Mouse (Mus musculus) layer of hippocampus, adult 9-11 months (tissue): Measurements from ENCODE around the gene Ntn5.
A peak's percentile ranks its signal among the peaks of the same experiment; 100 is the strongest.
"Not testable (repeated sequence)": the region's sequence is repeated elsewhere in the genome, so short reads cannot be mapped to it uniquely, and the experiment has no call there.

Experiments used
- DNase-seq: peaks from one replicate; pipeline ENCODE4 v3.0.0; 2022

The Ntn5 gene

GRCm38 (mm10) chr7:45683396-45684050 is at the start of gene Ntn5:
Ntn5 (plus strand) TSS chr7:45684022.
- no peak for DNase-seq

DNA sequence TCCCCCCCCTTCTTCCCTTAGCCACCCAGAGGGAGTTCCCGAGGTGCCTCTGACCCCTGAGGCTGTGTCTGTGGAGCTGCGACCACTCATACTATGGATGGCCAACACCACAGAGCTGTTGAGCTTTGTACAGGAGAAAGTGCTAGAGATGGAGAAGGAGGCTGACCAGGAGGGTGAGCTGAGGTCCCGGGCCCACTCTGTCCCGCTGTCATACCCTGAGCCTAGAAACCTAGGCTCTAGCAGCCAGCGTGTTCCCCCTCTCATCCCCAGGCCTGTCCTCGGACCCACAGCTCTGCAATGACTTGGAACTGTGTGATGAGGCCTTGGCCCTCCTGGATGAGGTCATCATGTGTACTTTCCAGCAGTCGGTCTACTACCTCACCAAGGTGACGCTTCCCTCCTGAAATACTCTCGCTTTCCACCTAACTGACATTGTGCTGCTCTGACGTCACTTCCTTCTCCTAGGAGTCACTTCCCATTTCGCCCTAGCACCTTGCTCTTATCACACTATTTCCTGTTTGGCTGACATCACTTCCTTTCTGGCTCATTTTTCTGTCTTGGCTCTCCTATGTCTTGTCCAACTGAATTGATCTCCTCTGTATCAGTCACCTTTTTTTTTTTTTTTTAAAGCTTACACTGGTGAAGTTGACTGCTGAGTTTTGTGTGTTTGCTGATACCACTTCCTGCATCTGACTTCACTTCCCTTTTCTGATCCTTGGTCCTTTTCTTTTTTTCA is 48.7 kb upstream of the Ntn5 start:
- no peak for DNase-seq

GRCm38 (mm10) chr7:45635711-45636688 is 47.8 kb upstream of the Ntn5 start:
- no peak for DNase-seq

GRCm38 (mm10) chr7:45637710-45638109 is 46.1 kb upstream of the Ntn5 start:
- no peak for DNase-seq

GRCm38 (mm10) chr7:45638623-45639401 is 45.0 kb upstream of the Ntn5 start:
- DNase-seq = peak; percentile 98

DNA sequence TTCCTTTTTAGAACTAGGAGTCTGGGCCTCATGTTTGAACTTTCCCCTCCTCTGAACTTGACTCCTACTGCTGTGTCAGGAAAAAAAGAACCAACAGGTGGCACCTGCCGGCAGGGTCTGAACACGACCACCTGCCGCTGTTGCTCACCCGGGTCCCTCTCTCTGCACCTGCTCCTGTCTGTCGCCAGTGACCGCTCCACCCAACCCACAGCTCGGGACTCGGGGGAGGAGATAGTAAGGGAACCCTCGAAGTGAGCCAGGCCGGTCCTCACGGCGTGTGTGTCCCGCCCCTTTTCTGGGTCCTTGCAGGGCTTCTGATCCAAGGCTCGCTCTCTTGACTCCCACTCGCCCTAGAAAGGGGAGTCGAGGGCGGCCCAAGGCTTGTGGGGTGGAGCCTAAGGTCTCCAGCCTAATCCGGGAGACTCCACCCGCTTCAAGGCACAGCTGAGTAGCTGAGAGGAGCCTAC is 44.2 kb upstream of the Ntn5 start, which contains the start of gene Mamstr:
Gene Mamstr (plus strand): TSS at position 417 of the 467 bp plus-strand sequence.
- DNase-seq = no peak

DNA sequence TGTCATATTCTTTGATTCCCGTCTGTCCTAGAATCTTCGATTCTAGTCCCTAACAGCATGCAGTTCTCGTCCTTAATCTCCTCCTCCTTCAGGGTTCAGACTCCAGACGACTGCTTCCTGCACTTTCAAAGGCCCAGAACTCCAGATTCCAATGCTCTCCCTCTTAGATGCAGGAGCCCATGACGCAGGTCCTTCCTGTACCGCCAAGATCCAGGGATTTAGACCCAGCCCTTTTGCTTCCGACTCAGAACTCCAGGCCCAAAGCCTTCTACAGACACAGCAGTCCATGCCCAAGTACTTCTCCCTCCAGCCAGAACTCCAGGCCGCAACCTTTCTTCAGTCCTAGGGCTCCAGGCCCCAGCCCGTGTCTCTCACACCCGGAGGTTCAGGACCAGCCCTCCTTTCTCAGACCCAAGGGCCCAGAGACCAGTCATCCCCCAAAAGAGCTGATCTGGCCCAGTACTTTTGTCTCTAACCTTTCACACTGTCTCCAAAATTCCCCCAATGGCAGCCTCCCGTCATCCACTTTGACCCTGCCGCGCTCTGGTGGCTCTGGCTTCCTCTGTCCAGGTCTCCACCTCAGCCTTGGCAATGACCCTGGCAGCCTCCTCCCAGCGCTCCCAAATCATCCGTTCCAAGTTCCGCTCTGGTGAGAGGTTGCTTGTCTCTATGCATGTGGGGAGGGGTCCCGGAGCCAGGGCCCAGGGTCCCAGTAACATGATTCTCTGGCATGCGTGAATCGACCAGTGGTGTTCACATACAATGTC is 43.4 kb upstream of the Ntn5 start:
- no peak for DNase-seq

DNA sequence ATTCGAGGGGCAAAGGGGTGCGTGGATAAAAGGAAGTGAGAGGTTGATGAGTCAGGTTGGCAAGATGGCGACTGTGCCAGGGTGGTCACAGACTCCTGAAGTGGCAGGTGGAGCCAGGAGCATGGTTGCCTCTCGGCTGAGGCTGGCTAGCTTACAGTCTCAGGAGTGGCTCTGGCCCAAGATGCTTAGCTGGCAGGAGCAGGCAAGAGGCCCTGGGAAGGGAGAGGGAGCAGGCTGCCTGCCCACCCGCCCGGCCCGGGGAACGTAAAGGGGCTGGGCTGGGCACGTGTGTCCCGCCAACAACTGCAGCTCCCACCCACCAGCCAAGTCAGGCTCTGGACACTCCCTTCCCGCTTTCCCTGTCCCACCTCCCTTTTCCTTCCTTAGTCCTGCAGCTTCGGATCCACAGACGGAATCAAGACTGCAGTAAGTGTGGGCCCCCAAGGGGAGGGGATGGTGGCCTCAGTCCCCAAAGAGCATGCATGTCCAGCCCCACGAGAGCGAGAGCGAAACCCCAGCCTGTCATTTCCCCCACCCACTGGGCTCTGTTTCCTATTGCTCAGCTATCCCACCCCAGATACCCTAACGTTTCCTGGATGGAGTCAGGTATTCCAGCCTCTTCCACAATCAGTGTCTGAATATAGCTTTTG is 42.3 kb upstream of the Ntn5 start:
- DNase-seq = no peak

- DNase-seq = no peak
These were observed 41.7 kb upstream of the Ntn5 start for GRCm38 (mm10) chr7:45642083-45642482.

- DNase-seq = no peak
These were observed 41.1 kb upstream of the Ntn5 start for GRCm38 (mm10) chr7:45642503-45643255.

- DNase-seq = peak; percentile 96
These were observed 40.2 kb upstream of the Ntn5 start for GRCm38 (mm10) chr7:45643441-45644178.

GRCm38 (mm10) chr7:45644183-45644582 is 39.6 kb upstream of the Ntn5 start:
- peak; percentile 76 for DNase-seq

DNA sequence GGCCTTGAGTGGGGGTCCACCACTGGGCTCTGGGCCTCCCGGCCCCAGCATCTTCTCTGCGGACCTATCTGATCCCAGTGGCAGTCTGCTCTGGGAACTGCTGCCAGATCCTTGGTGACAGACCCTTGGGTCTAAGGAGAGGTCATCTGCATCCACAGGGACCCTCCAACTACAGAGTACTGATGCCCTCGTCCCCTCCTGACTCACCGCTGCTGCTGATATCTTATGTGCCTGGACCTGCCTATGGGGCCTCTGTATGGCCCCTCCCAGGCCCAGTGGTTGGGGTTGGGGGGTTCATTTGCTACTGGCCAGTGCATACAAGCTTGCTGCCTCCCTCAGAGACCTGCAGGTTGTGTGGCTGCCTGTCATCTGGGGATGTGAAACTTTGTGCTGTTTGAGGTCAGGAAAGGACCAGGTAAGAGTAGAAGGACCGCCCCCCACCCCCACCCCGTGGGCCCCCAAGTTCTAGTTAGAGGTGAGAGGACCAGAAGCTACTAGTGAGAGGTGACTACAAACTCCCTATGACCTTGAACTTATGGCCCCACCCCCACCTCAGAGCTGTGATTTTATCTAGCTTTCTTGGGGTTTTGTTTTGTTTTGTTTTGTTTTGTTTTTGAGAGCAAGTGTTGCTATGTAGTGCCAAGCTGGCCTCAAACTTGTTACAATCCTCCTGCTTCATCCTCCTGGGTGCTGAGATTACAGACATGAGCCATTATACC is 38.8 kb upstream of the Ntn5 start:
- DNase-seq = no peak

DNA sequence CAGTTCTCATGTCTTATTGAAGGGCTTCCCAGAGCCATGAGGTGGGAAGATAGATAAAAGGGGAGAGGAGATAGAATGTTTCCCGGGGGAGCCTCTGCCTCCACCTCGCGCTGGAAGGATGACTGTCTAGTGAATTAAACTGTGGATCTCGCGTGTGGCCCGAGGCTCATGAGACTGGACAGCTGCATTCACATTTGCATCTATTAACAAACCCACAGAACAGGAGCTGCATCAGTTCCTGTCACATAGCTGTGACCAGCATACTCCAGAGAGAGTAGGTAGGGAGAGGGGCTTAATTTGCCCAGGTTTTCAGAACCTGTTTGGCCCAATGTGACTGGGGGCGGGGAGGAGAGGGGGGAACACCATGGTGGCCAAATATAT is 38.2 kb upstream of the Ntn5 start:
- no peak for DNase-seq

DNA sequence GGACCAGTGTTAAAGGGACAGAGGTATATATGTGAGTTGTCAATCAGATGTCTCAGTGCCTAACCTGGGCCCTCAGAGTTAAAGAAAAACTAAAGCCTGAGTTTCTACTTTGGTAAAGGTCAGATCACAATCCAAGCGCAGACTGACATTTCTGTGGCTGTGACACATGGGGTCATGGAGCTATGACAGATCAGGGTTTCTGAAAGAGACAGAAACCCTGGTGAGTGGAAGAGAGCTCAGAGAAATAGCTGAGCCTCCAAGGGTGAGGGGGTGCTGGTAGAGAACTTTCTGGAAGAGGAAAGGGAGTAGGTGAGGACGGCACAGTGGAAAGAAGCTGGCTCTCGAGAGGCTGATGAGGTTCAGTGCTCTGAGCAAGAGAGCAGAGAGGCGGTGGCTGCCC is 37.2 kb upstream of the Ntn5 start:
- no peak for DNase-seq

GRCm38 (mm10) chr7:45649351-45649750 is 34.5 kb upstream of the Ntn5 start:
- no peak for DNase-seq

DNA sequence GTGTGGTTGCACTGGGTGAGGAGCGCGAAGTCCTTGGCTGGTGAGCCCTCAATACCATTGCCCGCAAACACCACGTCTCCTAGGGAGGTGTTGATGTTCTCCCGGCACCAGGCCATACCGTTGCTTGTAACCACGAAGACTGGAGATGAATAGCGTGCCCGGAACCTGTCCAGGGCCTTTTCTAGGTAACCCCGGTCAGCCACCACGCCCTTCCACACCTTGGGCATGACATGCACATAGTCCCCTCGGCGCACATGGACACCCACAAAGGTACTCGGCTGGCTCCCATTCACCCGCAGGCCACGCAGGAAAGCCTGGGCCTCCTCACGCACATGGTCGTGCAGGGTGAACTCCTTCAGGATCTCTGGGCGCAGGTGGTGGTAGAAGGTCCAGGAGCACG is 33.3 kb upstream of the Ntn5 start:
- not testable (repeated sequence) for DNase-seq

DNA sequence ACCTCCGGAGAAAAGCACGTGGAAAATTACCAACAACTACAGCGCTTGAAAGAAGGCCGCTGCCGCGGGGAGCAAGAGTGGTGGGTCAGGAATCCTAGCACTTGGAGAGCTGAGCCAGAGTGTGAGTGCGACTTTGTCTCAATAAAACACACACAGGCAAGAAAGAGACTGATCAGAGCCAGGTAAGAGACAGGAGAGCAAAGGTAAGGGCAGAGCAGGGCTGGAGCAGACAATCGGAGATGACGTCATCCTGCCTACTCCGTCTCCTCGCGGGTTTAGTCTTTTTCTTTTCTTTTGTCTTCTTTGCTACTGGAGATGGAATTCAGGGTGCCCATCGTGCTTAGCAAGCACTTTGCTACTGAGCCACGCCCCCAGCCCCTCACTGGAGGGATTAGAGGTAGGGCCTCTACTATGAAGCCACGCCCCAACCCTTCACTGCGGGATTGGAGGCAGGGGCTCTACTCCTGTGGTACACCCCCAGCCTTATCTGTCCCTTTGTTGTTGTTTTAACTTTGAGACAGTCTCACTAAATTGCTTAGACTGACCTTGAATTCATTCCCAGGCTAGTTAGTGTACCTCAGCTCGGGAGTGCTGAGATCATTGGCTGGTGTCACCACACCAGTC is 29.3 kb upstream of the Ntn5 start:
- no peak for DNase-seq
